Mouse (Mus musculus) adrenal gland, adult 2 months (tissue): ENCODE results near the gene Tfb2m. TPM values are rescaled to one million over a fixed set of nuclear protein-coding genes. Genes with fewer than 3 reads are reported as not detected.

Experiments used
- DNase-seq: peaks from one replicate; pipeline ENCODE4 v3.0.0; 2021
- polyA plus RNA-seq: library from polyadenylated mRNA; depleted of rRNA; stranded (reverse); fragments of >200 nt; gene quantifications from 2 replicates; pipeline ENCODE4 v1.2.3, GENCODE M21; 2012; rRNA removed
- total RNA-seq, 2 experiments: library from RNA; stranded (reverse); gene quantifications; 2 replicates each; pipeline ENCODE4 v1.2.3; 2021

The Tfb2m gene
- total and polyA plus RNA-seq, 3 experiments, result 6.0 to 59.7 (median 58.7) TPM

DNA sequence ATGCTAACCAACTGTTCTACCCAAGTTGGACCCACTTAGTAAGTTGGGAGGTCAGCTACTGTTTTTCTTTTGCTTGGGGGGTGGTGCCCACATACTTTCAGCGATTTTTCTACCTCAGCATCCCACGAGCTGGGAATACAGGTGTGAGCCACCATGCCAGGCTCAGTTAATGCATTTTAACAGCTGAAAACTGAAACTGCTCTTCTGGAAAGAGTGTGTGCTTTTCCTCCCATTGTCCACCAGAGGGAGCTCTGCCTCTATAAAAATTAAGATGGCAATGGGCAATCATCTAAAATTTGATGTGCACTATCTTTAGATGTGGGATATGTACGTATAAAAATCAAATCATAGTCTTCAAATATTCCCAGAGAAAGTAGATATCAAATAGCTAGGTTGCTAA is 43.5 kb downstream of the Tfb2m start:
- DNase-seq, result no peak

DNA sequence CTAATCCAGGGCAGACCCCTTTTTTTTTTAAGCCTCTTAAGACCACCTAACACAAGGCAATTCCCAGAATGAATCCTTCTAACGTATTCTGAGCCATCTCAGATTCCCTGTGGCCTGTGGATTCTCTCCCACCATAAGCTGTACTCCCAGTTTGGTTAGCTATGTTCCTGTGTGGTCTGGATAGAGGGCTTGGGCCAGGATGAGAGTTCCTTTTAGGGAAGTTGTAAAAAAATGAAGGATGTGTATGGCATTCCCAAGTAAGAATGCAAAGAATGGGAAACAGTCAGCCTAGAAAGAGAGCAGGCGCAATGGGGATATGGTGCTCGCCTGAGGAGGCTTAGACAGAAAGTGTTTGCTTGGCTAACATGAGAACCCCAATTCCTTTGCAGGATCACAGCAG is 46.8 kb downstream of the Tfb2m start:
- no peak for DNase-seq

DNA sequence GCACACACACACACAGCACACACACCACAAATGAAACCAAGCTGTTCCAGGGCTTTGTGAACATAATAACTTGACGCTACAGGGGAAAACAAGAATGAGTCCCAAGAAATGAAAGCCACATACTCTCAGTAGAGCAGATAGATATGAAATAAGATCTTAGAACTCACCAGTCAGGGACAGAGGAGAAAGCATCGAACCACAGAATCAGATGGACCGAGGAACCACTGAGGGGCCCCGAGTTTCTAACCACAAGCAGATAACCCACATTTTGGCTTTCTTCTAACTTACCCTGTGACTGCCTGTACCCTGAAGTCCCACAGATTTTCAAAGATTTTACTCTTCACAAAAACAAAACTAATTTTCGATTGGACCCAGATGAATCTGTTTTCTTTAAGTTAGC is 53.2 kb downstream of the Tfb2m start:
- no peak for DNase-seq

DNA sequence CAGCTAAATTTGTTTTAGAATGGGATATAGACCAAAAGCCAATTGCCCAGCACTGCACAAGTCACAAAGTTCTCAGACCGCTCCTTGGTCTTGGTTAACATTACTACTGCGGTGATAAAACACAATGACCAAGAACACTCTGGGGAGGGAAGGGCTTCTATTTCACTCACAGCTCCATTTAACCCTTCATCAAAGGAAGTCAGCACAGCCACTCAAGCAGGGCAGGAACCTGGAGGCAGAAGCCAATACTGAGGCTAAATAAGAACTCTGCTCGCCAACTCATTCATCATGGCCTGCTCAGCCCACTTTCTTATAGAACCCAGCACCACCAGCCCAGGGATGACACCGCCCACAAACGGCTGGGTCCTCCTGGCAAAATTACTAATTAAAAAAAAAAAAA is 57.5 kb downstream of the Tfb2m start:
- no peak for DNase-seq

GRCm38 (mm10) chr1:179487990-179488389 is 58.1 kb downstream of the Tfb2m start:
- no peak for DNase-seq

- no peak for DNase-seq
These were observed 58.8 kb downstream of the Tfb2m start for GRCm38 (mm10) chr1:179487238-179487637.

DNA sequence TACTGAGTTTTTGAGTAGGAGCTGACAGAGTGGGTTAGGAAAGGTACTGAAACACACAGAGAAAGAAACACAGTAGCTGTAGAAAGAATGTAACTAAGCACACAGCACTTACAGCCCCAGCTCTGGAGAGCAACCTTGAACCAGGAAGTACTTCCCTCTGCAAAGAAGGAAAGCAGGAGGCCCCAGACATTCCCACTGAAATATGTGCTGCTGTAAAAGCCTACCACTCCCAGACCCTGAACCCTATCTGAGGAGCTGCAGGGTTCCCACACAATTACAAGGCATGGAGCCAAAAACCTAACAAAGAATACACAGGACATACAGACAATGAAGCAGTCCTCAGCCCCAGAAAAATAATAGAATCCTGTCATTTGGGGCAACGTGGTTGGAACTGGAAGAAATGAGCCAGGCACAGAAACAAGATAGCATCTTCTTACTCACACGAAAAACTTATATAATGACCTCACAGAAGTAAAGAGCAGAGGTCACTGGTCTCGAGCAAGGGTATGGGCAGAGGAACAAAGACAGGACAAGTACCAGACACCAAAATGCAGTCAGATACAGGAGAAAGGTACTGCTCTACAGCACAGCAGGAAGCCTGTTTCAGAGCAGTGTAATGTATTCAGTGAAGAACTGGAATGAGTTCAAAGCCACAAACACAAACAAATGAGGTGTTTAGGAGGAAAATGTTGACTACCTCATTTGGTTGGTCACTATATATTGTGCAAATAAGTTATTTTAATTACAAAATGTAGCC is 60.1 kb downstream of the Tfb2m start:
- no peak for DNase-seq

DNA sequence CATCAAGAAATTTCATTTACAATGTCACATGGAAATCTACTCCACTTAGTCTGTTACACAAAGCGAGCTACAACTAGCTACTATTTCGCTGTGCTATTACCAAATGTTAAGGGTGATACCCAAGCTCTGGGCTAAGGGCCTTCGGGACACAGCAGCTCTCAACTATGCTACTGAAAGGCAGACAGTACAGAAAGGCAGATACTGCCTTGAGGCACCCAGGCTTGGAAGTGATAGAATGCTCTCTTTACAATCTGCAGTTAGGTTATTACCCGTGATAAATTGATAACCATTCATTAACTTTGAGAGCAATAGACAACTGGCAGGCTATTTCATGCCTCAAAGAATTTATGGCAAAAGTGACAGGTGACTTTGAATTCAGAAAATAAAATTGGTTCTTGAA is 65.2 kb downstream of the Tfb2m start:
- DNase-seq, result no peak

Other genes starting within 250 kb of the Tfb2m start
- gene Smyd3, start 28.2 kb downstream of the Tfb2m start, total RNA-seq, result 1 to 10 TPM; 5.0 to 7.1 TPM
- 0.69 and 0.80 TPM in 2 replicates for gene Smyd3, start 28.2 kb downstream of the Tfb2m start, polyA plus RNA-seq
- gene Cnst, start 103 bp upstream of the Tfb2m start, total RNA-seq, result 10 to 100 TPM; 26.3 to 35.1 TPM
- 13.5 and 14.5 TPM in 2 replicates for gene Cnst, start 103 bp upstream of the Tfb2m start, polyA plus RNA-seq
- 10 to 100 TPM; 31.0 to 37.0 TPM for gene Sccpdh, start 121.9 kb upstream of the Tfb2m start, total RNA-seq
- gene Sccpdh, start 121.9 kb upstream of the Tfb2m start, polyA plus RNA-seq, result 6.8 and 8.9 TPM in 2 replicates
- gene Kif28, start 199.0 kb upstream of the Tfb2m start, total RNA-seq, result not detected
- not detected in 2 replicates for gene Kif28, start 199.0 kb upstream of the Tfb2m start, polyA plus RNA-seq